Mouse (Mus musculus): ENCODE data around the gene Fbxw9. TPM values are rescaled to one million over a fixed set of nuclear protein-coding genes. Genes with fewer than 3 reads are reported as not detected.

Gene Fbxw9
- 36.7 and 38.2 TPM in 2 replicates for polyA plus RNA-seq (2015; fragmentation: Nextera tagmentation; extraction: Ambion mirVana)

GRCm38 (mm10) chr8:85059879-85060616, at the start of gene Fbxw9:
TSS of gene Fbxw9 (plus strand) at chr8:85060055.
- no peaks in the 10 kb centered on the region for H3K27me3 ChIP-seq
- H3K36me3 ChIP-seq, result peaks cover 33% of the 10 kb centered on the region
- H3K4me3 ChIP-seq, result peak within 1 kb of the TSS; percentile 87
- 0 out of 2 replicates have a peak within 1 kb of the TSS, but pooled peaks have one; percentile 60 for H3K27ac ChIP-seq
- H3K4me1 ChIP-seq, result peaks cover 17% of the 10 kb centered on the region
- peak within 1 kb of the TSS; percentile 91 for H3K4me2 ChIP-seq
- ATAC-seq (ENCODE audit: insufficient number of reproducible peaks, insufficient read depth, low FRiP score, low TSS enrichment, low read depth), result peak; percentile 83
- no peaks in the 10 kb centered on the region for H3K9me3 ChIP-seq
- WGBS, result 1% methylated on average over 53 of the region's 53 CpGs
- H3K9ac ChIP-seq, result peak within 1 kb of the TSS; percentile 86

- peaks cover 76% of the 10 kb centered on the region for H3K27me3 ChIP-seq
- no peaks in the 10 kb centered on the region for H3K9me3 ChIP-seq
- H3K4me1 ChIP-seq, result peaks cover 8% of the 10 kb centered on the region; the same call in 1 of the 2 replicates
- H3K27ac ChIP-seq, result no peak overlapping the region
- WGBS, result 16% methylated on average over 28 of the region's 28 CpGs
- no peaks in the 10 kb centered on the region for H3K36me3 ChIP-seq
- no peak for ATAC-seq (ENCODE audit: insufficient number of reproducible peaks, insufficient read depth, low FRiP score, low TSS enrichment, low read depth)
- no peak overlapping the region for H3K4me3 ChIP-seq
- H3K4me2 ChIP-seq, result no peak overlapping the region
- H3K9ac ChIP-seq, result no peak overlapping the region
Measured at GRCm38 (mm10) chr8:85011242-85011641, 48.6 kb upstream of the Fbxw9 start.

- Histone ChIP-seq H3K36me3 (peaks cover 16% of the 10 kb centered on the region), H3K4me2 (peak overlapping the region; percentile 70), H3K9ac (peak overlapping the region; percentile 57; the same call in 1 of the 2 replicates), H3K4me1 (peaks cover 5% of the 10 kb centered on the region; the same call in 1 of the 2 replicates), H3K27me3 (peaks cover 58% of the 10 kb centered on the region), H3K9me3 (no peaks in the 10 kb centered on the region), H3K4me3 (peak overlapping the region; percentile 36), H3K27ac (no peak overlapping the region)
- ATAC-seq (ENCODE audit: insufficient number of reproducible peaks, insufficient read depth, low FRiP score, low TSS enrichment, low read depth), result no peak
- 7% methylated on average over 26 of the region's 26 CpGs for WGBS
Measured at GRCm38 (mm10) chr8:85013230-85013840, 46.5 kb upstream of the Fbxw9 start.

GRCm38 (mm10) chr8:85014431-85014830, 45.4 kb upstream of the Fbxw9 start, which contains the start of gene Best2:
TSS of gene Best2 (minus strand) at chr8:85014531.
- WGBS, result 42% methylated on average over 2 of the region's 2 CpGs

GRCm38 (mm10) chr8:85016724-85017123, 43.1 kb upstream of the Fbxw9 start:
- Histone ChIP-seq H3K27me3 (peaks cover 32% of the 10 kb centered on the region), H3K4me2 (no peak overlapping the region), H3K9ac (no peak overlapping the region), H3K36me3 (peaks cover 49% of the 10 kb centered on the region), H3K9me3 (no peaks in the 10 kb centered on the region), H3K27ac (0 out of 2 replicates have a peak overlapping the region, but pooled peaks have one; percentile 1), H3K4me1 (peaks cover 5% of the 10 kb centered on the region; the same call in 1 of the 2 replicates), H3K4me3 (no peak overlapping the region)
- ATAC-seq (ENCODE audit: insufficient number of reproducible peaks, insufficient read depth, low FRiP score, low TSS enrichment, low read depth), result no peak
- 61% methylated on average over 10 of the region's 10 CpGs for WGBS

More at GRCm38 (mm10) chr8:85014431-85014830, 45.4 kb upstream of the Fbxw9 start, which contains the start of gene Best2:
- no peak within 1 kb of the TSS for H3K27ac ChIP-seq
- no peaks in the 10 kb centered on the region for H3K9me3 ChIP-seq
- ATAC-seq (ENCODE audit: insufficient number of reproducible peaks, insufficient read depth, low FRiP score, low TSS enrichment, low read depth), result no peak
- peaks cover 27% of the 10 kb centered on the region for H3K36me3 ChIP-seq
- peaks cover 5% of the 10 kb centered on the region; the same call in 1 of the 2 replicates for H3K4me1 ChIP-seq
- H3K4me3 ChIP-seq, result peak within 1 kb of the TSS; percentile 36
- H3K4me2 ChIP-seq, result peak within 1 kb of the TSS; percentile 70
- H3K27me3 ChIP-seq, result peaks cover 47% of the 10 kb centered on the region
- H3K9ac ChIP-seq, result peak within 1 kb of the TSS; percentile 57; the same call in 1 of the 2 replicates

GRCm38 (mm10) chr8:85017209-85017608, 42.6 kb upstream of the Fbxw9 start:
- WGBS, result 37% methylated on average over 5 of the region's 5 CpGs
- ATAC-seq (ENCODE audit: insufficient number of reproducible peaks, insufficient read depth, low FRiP score, low TSS enrichment, low read depth), result 0 out of 2 replicates have a peak, but pooled peaks have one; percentile 21
- H3K9me3 ChIP-seq, result no peaks in the 10 kb centered on the region

GRCm38 (mm10) chr8:85021514-85022055, 38.3 kb upstream of the Fbxw9 start:
- peaks cover 73% of the 10 kb centered on the region for H3K36me3 ChIP-seq
- H3K4me1 ChIP-seq, result peaks cover 22% of the 10 kb centered on the region
- no peaks in the 10 kb centered on the region for H3K9me3 ChIP-seq
- no peak for ATAC-seq (ENCODE audit: insufficient number of reproducible peaks, insufficient read depth, low FRiP score, low TSS enrichment, low read depth)
- no peak overlapping the region for H3K27ac ChIP-seq
- H3K4me3 ChIP-seq, result no peak overlapping the region
- H3K4me2 ChIP-seq, result no peak overlapping the region
- H3K27me3 ChIP-seq, result no peaks in the 10 kb centered on the region
- no peak overlapping the region for H3K9ac ChIP-seq
- 93% methylated on average over 3 of the region's 3 CpGs for WGBS

More at GRCm38 (mm10) chr8:85017209-85017608, 42.6 kb upstream of the Fbxw9 start:
- Histone ChIP-seq H3K27me3 (peaks cover 27% of the 10 kb centered on the region), H3K4me1 (peaks cover 5% of the 10 kb centered on the region; the same call in 1 of the 2 replicates), H3K27ac (0 out of 2 replicates have a peak overlapping the region, but pooled peaks have one; percentile 22), H3K4me3 (no peak overlapping the region), H3K4me2 (no peak overlapping the region), H3K9ac (no peak overlapping the region), H3K36me3 (peaks cover 54% of the 10 kb centered on the region)

GRCm38 (mm10) chr8:85023846-85024245, 36.0 kb upstream of the Fbxw9 start:
- H3K36me3 ChIP-seq, result peaks cover 53% of the 10 kb centered on the region
- no peaks in the 10 kb centered on the region for H3K27me3 ChIP-seq
- WGBS, result 94% methylated on average over 3 of the region's 3 CpGs
- no peak overlapping the region for H3K9ac ChIP-seq
- H3K9me3 ChIP-seq, result no peaks in the 10 kb centered on the region
- H3K4me1 ChIP-seq, result peaks cover 34% of the 10 kb centered on the region
- peak overlapping the region; percentile 99 for H3K4me3 ChIP-seq
- H3K27ac ChIP-seq, result no peak overlapping the region
- ATAC-seq (ENCODE audit: insufficient number of reproducible peaks, insufficient read depth, low FRiP score, low TSS enrichment, low read depth), result no peak
- H3K4me2 ChIP-seq, result peak overlapping the region; percentile 92

GRCm38 (mm10) chr8:85025098-85025932, 34.5 kb upstream of the Fbxw9 start, which contains the start of gene Asna1:
TSS of gene Asna1 (minus strand) at chr8:85025281.
- H3K4me1 ChIP-seq, result peaks cover 38% of the 10 kb centered on the region
- 6% methylated on average over 30 of the region's 30 CpGs for WGBS
- peak within 1 kb of the TSS; percentile 90 for H3K27ac ChIP-seq
- peak; percentile 83 for ATAC-seq (ENCODE audit: insufficient number of reproducible peaks, insufficient read depth, low FRiP score, low TSS enrichment, low read depth)
- H3K9ac ChIP-seq, result peak within 1 kb of the TSS; percentile 76
- H3K4me3 ChIP-seq, result peak within 1 kb of the TSS; percentile 99
- H3K9me3 ChIP-seq, result no peaks in the 10 kb centered on the region
- peak within 1 kb of the TSS; percentile 92 for H3K4me2 ChIP-seq
- H3K27me3 ChIP-seq, result no peaks in the 10 kb centered on the region
- peaks cover 53% of the 10 kb centered on the region for H3K36me3 ChIP-seq

- ATAC-seq (ENCODE audit: insufficient number of reproducible peaks, insufficient read depth, low FRiP score, low TSS enrichment, low read depth), result peak; percentile 77
- H3K4me1 ChIP-seq, result peaks cover 38% of the 10 kb centered on the region
- H3K9me3 ChIP-seq, result no peaks in the 10 kb centered on the region
- H3K4me2 ChIP-seq, result peak within 1 kb of the TSS; percentile 92
- H3K9ac ChIP-seq, result peak within 1 kb of the TSS; percentile 100
- peak within 1 kb of the TSS; percentile 90 for H3K27ac ChIP-seq
- peaks cover 52% of the 10 kb centered on the region for H3K36me3 ChIP-seq
- no peaks in the 10 kb centered on the region for H3K27me3 ChIP-seq
- peak within 1 kb of the TSS; percentile 99 for H3K4me3 ChIP-seq
- under 1% methylated on average over 75 of the region's 75 CpGs for WGBS
Measured at GRCm38 (mm10) chr8:85026670-85027515, 33.0 kb upstream of the Fbxw9 start, which contains the start of gene Trir. TSS of gene Trir (plus strand) at chr8:85026823.

Data from embryonic facial prominence, embryonic 13.5 days (tissue).